Mouse (Mus musculus) liver, embryonic 13.5 days (tissue): ENCODE measurements at regions not wholly inside any gene's neighbourhood (a gene's known extent, or its start where the extent isn't known, plus 50 kb on each side); places are given as distances from the start of the nearest gene placed in this dataset.

Experiments
- ATAC-seq: fragments of 200-750 bp; cut with Nextera tagmentation; 2 replicates; pipeline ENCODE4 v1.8.0; 2017; ENCODE audit warnings: low read depth, mild to moderate bottlenecking, moderate number of reproducible peaks, moderate library complexity
- DNase-seq: peaks from one replicate; pipeline ENCODE4 v3.0.0; 2022
- H3K27ac ChIP-seq: fragments of 300-500 bp; sonication (generic); 2 replicates; pipeline ENCODE4 v1.5.1; 2015; ENCODE audit warnings: moderate library complexity, mild to moderate bottlenecking, inconsistent platforms
- H3K27me3 ChIP-seq: fragments of 300-500 bp; sonication (generic); 2 replicates; pipeline ENCODE4 v1.6.1; 2015; ENCODE audit warnings: mild to moderate bottlenecking, inconsistent platforms
- H3K36me3 ChIP-seq: fragments of 300-500 bp; sonication (generic); 2 replicates; pipeline ENCODE4 v1.6.1; 2015; ENCODE audit warnings: mild to moderate bottlenecking, inconsistent platforms
- H3K4me1 ChIP-seq: fragments of 300-500 bp; sonication (generic); replicated peaks from 2 replicates; pipeline ENCODE4 v1.6.1; 2015; ENCODE audit warnings: inconsistent platforms
- H3K4me2 ChIP-seq: fragments of 300-500 bp; sonication (generic); 2 replicates; pipeline ENCODE4 v1.6.1; 2015; ENCODE audit warnings: inconsistent platforms, mild to moderate bottlenecking, moderate library complexity
- H3K4me3 ChIP-seq: fragments of 300-500 bp; sonication (generic); replicated peaks from 2 replicates; pipeline ENCODE4 v1.5.1; 2015; ENCODE audit warnings: mild to moderate bottlenecking, inconsistent platforms
- H3K9ac ChIP-seq: fragments of 300-500 bp; sonication (generic); 2 replicates; pipeline ENCODE4 v1.6.1; 2015; ENCODE audit warnings: mild to moderate bottlenecking, inconsistent platforms
- H3K9me3 ChIP-seq: fragments of 300-500 bp; sonication (generic); replicated peaks from 2 replicates; pipeline ENCODE4 v1.6.1; 2016; ENCODE audit warnings: inconsistent platforms
- WGBS: fragments of 180-500 bp; shearing (Covaris S2); methylation state at CpG from one replicate; pipeline ENCODE4 v1.1.7; 2015; ENCODE audit not compliant: insufficient replicate concordance; 5-methylcytosine and 5-hydroxymethylcytosine counted together

GRCm38 (mm10) chr8:103331415-103331814 lies 546.0 kb upstream of the Cdh11 start:
- H3K4me1 ChIP-seq, result no peaks in the 10 kb centered on the region
- H3K9ac ChIP-seq, result no peak overlapping the region
- ATAC-seq (no peak), DNase-seq (no peak)
- H3K4me3 ChIP-seq, result no peak overlapping the region
- H3K4me2 ChIP-seq, result no peak overlapping the region
- no peaks in the 10 kb centered on the region for H3K27me3 ChIP-seq
- WGBS, result 75% methylated on average over 2 of the region's 2 CpGs
- H3K27ac ChIP-seq, result no peak overlapping the region
- H3K9me3 ChIP-seq, result no peaks in the 10 kb centered on the region
- no peaks in the 10 kb centered on the region for H3K36me3 ChIP-seq

DNA sequence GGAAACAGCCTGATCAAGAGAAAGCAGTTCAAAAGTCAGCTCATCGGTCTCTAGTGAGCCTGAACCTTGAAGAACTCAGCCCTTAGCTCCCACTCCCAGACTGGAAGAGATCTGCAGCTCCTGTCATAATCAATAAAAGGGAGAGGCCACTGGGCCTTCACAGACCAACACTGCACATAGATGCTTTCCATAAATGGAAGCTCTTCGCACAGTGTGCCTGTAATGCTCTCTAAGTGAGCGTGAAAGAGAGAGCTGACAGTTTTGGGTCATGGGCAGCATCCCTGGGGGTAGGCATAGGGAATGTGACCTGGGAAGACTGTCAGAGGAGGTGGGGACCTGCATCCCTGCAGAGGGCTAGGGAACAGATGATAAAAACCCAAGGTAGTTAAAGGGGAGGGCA lies 551.9 kb upstream of the Cdh11 start:
- 63% methylated on average over 3 of the region's 3 CpGs for WGBS
- Histone ChIP-seq H3K9me3 (no peaks in the 10 kb centered on the region), H3K27ac (no peak overlapping the region), H3K27me3 (no peaks in the 10 kb centered on the region), H3K36me3 (no peaks in the 10 kb centered on the region), H3K9ac (no peak overlapping the region), H3K4me2 (no peak overlapping the region), H3K4me3 (no peak overlapping the region), H3K4me1 (no peaks in the 10 kb centered on the region)
- DNase-seq (no peak), ATAC-seq (no peak)

DNA sequence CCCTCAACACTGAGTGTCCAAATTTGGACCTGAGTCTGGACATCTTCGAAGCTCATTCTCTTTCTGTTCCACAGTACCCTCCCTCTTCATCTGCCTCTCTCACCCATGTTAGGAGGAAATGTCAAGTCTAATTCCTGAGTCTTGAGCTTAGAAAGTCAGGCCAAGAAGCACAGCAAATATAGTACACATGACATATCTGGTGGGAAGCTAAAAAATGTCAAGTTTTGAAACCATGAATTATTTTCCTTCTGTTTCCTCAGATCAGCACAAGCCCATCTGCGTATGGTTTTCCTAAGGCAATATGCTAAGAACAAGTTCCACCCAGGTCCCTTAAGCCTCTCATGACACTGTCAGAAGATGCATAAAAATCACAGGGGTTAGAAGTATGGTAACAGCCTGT lies 553.6 kb upstream of the Cdh11 start:
- Histone ChIP-seq H3K4me1 (no peaks in the 10 kb centered on the region), H3K9me3 (no peaks in the 10 kb centered on the region), H3K36me3 (no peaks in the 10 kb centered on the region), H3K4me2 (no peak overlapping the region), H3K27ac (no peak overlapping the region), H3K4me3 (no peak overlapping the region), H3K9ac (no peak overlapping the region), H3K27me3 (no peaks in the 10 kb centered on the region)
- no peak for ATAC-seq
- WGBS, result 74% methylated on average over 2 of the region's 2 CpGs
- DNase-seq, result no peak

DNA sequence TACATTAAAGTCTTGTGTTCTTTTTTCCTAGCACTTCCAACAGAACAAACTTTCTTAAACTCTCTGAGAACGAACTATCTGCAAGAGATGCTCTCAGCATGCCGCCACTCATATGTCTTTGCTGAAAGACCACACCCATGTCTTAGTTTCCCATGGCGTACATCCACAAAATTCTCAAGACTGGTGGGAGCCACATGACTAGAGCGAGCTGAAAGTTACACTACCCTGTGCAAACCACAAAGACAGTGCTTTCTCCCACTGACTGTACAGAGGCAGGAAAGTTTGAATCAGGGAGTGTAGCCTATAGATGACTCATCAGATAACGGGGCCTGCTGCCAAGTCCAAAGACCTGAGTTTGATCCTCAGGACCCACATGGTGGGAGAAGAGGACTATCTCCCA lies 554.5 kb upstream of the Cdh11 start:
- DNase-seq, result no peak
- no peak overlapping the region for H3K4me2 ChIP-seq
- H3K9ac ChIP-seq, result no peak overlapping the region
- no peaks in the 10 kb centered on the region for H3K4me1 ChIP-seq
- WGBS, result 62% methylated on average over 5 of the region's 5 CpGs
- H3K9me3 ChIP-seq, result no peaks in the 10 kb centered on the region
- H3K4me3 ChIP-seq, result no peak overlapping the region
- no peak overlapping the region for H3K27ac ChIP-seq
- no peaks in the 10 kb centered on the region for H3K36me3 ChIP-seq
- no peaks in the 10 kb centered on the region for H3K27me3 ChIP-seq
- ATAC-seq, result no peak

GRCm38 (mm10) chr8:103343891-103344290 lies 558.4 kb upstream of the Cdh11 start:
- H3K27me3 ChIP-seq, result no peaks in the 10 kb centered on the region
- no peak overlapping the region for H3K4me2 ChIP-seq
- WGBS, result 64% methylated on average over 3 of the region's 3 CpGs
- no peak overlapping the region for H3K4me3 ChIP-seq
- no peak overlapping the region for H3K9ac ChIP-seq
- DNase-seq (no peak), ATAC-seq (no peak)
- no peak overlapping the region for H3K27ac ChIP-seq
- H3K9me3 ChIP-seq, result no peaks in the 10 kb centered on the region
- H3K36me3 ChIP-seq, result no peaks in the 10 kb centered on the region
- no peaks in the 10 kb centered on the region for H3K4me1 ChIP-seq

- no peak overlapping the region for H3K9ac ChIP-seq
- no peaks in the 10 kb centered on the region for H3K9me3 ChIP-seq
- no peak overlapping the region for H3K4me3 ChIP-seq
- H3K4me2 ChIP-seq, result no peak overlapping the region
- WGBS, result 59% methylated on average over 2 of the region's 2 CpGs
- H3K36me3 ChIP-seq, result no peaks in the 10 kb centered on the region
- no peaks in the 10 kb centered on the region for H3K4me1 ChIP-seq
- no peaks in the 10 kb centered on the region for H3K27me3 ChIP-seq
- no peak overlapping the region for H3K27ac ChIP-seq
- DNase-seq (no peak), ATAC-seq (no peak)
These were observed 559.4 kb upstream of the Cdh11 start for GRCm38 (mm10) chr8:103344871-103345270.

- ATAC-seq, result no peak
These were observed 561.9 kb upstream of the Cdh11 start for GRCm38 (mm10) chr8:103347158-103347871.

DNA sequence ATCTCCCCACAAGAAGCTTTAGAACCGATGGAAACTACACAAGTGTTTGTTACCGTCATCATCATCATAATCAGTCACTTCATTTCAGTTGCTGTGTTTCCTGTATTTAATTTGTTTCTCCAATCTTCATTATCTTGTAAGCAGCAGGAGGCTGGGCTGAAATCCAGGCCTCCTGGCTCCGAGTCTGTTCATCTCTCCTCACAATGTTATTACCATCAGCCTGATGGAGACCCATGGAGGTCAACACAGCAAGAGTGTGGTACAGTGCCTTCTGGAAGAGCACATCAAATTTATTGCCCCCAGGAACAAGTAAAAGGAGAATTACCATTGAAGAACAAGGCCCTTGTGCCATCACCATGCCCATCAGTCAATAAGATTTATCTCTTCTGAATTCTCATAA lies 576.3 kb upstream of the Cdh11 start:
- Histone ChIP-seq H3K4me2 (no peak overlapping the region), H3K9ac (no peak overlapping the region), H3K27me3 (no peaks in the 10 kb centered on the region), H3K27ac (no peak overlapping the region), H3K9me3 (no peaks in the 10 kb centered on the region; the same call in 1 of the 2 replicates), H3K4me1 (no peaks in the 10 kb centered on the region), H3K36me3 (no peaks in the 10 kb centered on the region), H3K4me3 (no peak overlapping the region)
- 59% methylated on average over 3 of the region's 3 CpGs for WGBS
- ATAC-seq (no peak), DNase-seq (no peak)

More at GRCm38 (mm10) chr8:103347158-103347871, 561.9 kb upstream of the Cdh11 start:
- no peak overlapping the region for H3K4me3 ChIP-seq
- H3K27me3 ChIP-seq, result no peaks in the 10 kb centered on the region
- WGBS, result 49% methylated on average over 7 of the region's 7 CpGs
- H3K36me3 ChIP-seq, result no peaks in the 10 kb centered on the region
- no peaks in the 10 kb centered on the region for H3K4me1 ChIP-seq
- no peak overlapping the region for H3K4me2 ChIP-seq
- DNase-seq, result no peak
- no peak overlapping the region for H3K27ac ChIP-seq
- no peak overlapping the region for H3K9ac ChIP-seq
- no peaks in the 10 kb centered on the region for H3K9me3 ChIP-seq

- Histone ChIP-seq H3K4me2 (no peak overlapping the region), H3K36me3 (no peaks in the 10 kb centered on the region), H3K9ac (no peak overlapping the region), H3K4me1 (no peaks in the 10 kb centered on the region), H3K4me3 (no peak overlapping the region), H3K27me3 (no peaks in the 10 kb centered on the region), H3K9me3 (no peaks in the 10 kb centered on the region), H3K27ac (no peak overlapping the region)
- WGBS, result 40% methylated on average over 2 of the region's 2 CpGs
- no peak for DNase-seq
- ATAC-seq, result no peak
These were observed 585.0 kb upstream of the Cdh11 start for GRCm38 (mm10) chr8:103370394-103370793.

- Histone ChIP-seq H3K27me3 (no peaks in the 10 kb centered on the region), H3K9me3 (0 out of 2 replicates have a peak, but pooled peaks cover 3% of the 10 kb centered on the region), H3K36me3 (no peaks in the 10 kb centered on the region), H3K4me1 (no peaks in the 10 kb centered on the region), H3K9ac (no peak overlapping the region), H3K27ac (no peak overlapping the region), H3K4me3 (no peak overlapping the region), H3K4me2 (no peak overlapping the region)
- 50% methylated on average over 1 of the region's 1 CpGs for WGBS
- no peak for DNase-seq
- no peak for ATAC-seq
These were observed 587.6 kb upstream of the Cdh11 start for GRCm38 (mm10) chr8:103373007-103373406.

GRCm38 (mm10) chr8:103374151-103374550 lies 588.7 kb upstream of the Cdh11 start:
- 50% methylated on average over 4 of the region's 4 CpGs for WGBS
- no peak for DNase-seq

GRCm38 (mm10) chr8:103378545-103378944 lies 593.1 kb upstream of the Cdh11 start:
- Histone ChIP-seq H3K4me2 (no peak overlapping the region), H3K4me1 (no peaks in the 10 kb centered on the region), H3K27me3 (no peaks in the 10 kb centered on the region), H3K4me3 (no peak overlapping the region), H3K27ac (no peak overlapping the region), H3K9me3 (0 out of 2 replicates have a peak, but pooled peaks cover 3% of the 10 kb centered on the region), H3K36me3 (no peaks in the 10 kb centered on the region), H3K9ac (no peak overlapping the region)
- ATAC-seq (no peak), DNase-seq (no peak)
- 17% methylated on average over 3 of the region's 3 CpGs for WGBS

More at GRCm38 (mm10) chr8:103374151-103374550, 588.7 kb upstream of the Cdh11 start:
- Histone ChIP-seq H3K4me2 (no peak overlapping the region), H3K9me3 (0 out of 2 replicates have a peak, but pooled peaks cover 3% of the 10 kb centered on the region), H3K27me3 (no peaks in the 10 kb centered on the region), H3K4me3 (no peak overlapping the region), H3K9ac (no peak overlapping the region), H3K4me1 (no peaks in the 10 kb centered on the region), H3K36me3 (no peaks in the 10 kb centered on the region), H3K27ac (no peak overlapping the region)
- ATAC-seq, result no peak
